Mouse (Mus musculus) midbrain, embryonic 16.5 days (tissue): ENCODE measurements at regions not wholly inside any gene's neighbourhood (a gene's known extent, or its start where the extent isn't known, plus 50 kb on each side); places are given as distances from the start of the nearest gene placed in this dataset.

ENCODE experiments used
- ATAC-seq: fragments of 200-750 bp; cut with Nextera tagmentation; 2 replicates; pipeline ENCODE4 v1.8.0; 2017; ENCODE audit warnings: moderate TSS enrichment
- H3K27ac ChIP-seq: fragments of 300-500 bp; sonication (generic); 2 replicates; pipeline ENCODE4 v1.5.1; 2014; ENCODE audit warnings: mild to moderate bottlenecking, low read length, mixed read lengths
- H3K27me3 ChIP-seq: fragments of 300-500 bp; sonication (generic); 2 replicates; pipeline ENCODE4 v1.6.1; 2014; ENCODE audit warnings: low read depth, low read length, mixed read lengths; ENCODE audit not compliant: control insufficient read depth, insufficient read depth
- H3K36me3 ChIP-seq: fragments of 300-500 bp; sonication (generic); 2 replicates; pipeline ENCODE4 v1.6.1; 2014; ENCODE audit warnings: mild to moderate bottlenecking, low read length, moderate library complexity, mixed read lengths; ENCODE audit not compliant: control insufficient read depth, insufficient read depth
- H3K4me1 ChIP-seq: fragments of 300-500 bp; sonication (generic); 2 replicates; pipeline ENCODE4 v1.6.1; 2014; ENCODE audit warnings: mild to moderate bottlenecking, low read length, mixed read lengths; ENCODE audit not compliant: control insufficient read depth, insufficient read depth
- H3K4me2 ChIP-seq: fragments of 300-500 bp; sonication (generic); 2 replicates; pipeline ENCODE4 v1.6.1; 2014; ENCODE audit warnings: mild to moderate bottlenecking, low read length, mixed read lengths
- H3K4me3 ChIP-seq: fragments of 300-500 bp; sonication (generic); 2 replicates; pipeline ENCODE4 v1.5.1; 2014; ENCODE audit warnings: low read depth, mild to moderate bottlenecking, low read length, moderate library complexity, mixed read lengths
- H3K9ac ChIP-seq: fragments of 300-500 bp; sonication (generic); 2 replicates; pipeline ENCODE4 v1.6.1; 2014; ENCODE audit warnings: low read depth, low read length, mixed read lengths
- H3K9me3 ChIP-seq: fragments of 300-500 bp; sonication (generic); replicated peaks from 2 replicates; pipeline ENCODE4 v1.6.1; 2014; ENCODE audit warnings: mild to moderate bottlenecking, low read length, mixed read lengths; ENCODE audit not compliant: control insufficient read depth, poor library complexity, severe bottlenecking
- WGBS: fragments of 180-500 bp; shearing (Covaris S2); extraction: QIAGEN DNeasy Blood & Tissue Kit; methylation state at CpG from one replicate; pipeline ENCODE4 v1.1.7; 2014; 5-methylcytosine and 5-hydroxymethylcytosine counted together

DNA sequence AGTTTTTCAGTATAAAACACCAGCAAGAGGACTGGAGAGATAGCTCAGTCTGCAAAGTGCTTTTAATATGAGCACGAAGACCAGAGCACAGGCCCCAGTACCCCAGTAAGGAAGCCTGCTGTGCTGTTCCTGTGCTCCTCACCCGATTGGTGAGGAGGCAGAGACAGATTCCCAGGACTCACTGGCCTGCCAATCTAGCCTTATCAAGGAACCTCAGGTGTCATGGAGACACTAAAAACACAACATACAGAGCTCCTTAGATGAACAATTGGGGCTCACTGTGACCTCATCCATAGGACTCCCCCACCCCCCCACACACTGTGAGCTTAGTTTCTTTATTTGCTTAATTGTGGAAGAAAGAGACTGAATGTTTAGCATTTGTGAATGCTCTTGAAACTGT is 355.4 kb upstream of the Marcks start:
- no peak for ATAC-seq
- no peaks in the 10 kb centered on the region for H3K36me3 ChIP-seq
- no peaks in the 10 kb centered on the region for H3K4me1 ChIP-seq
- no peak overlapping the region for H3K4me3 ChIP-seq
- 59% methylated on average over 2 of the region's 2 CpGs for WGBS
- H3K4me2 ChIP-seq, result no peak overlapping the region
- no peak overlapping the region for H3K9ac ChIP-seq
- no peaks in the 10 kb centered on the region for H3K27me3 ChIP-seq
- no peak overlapping the region for H3K27ac ChIP-seq
- H3K9me3 ChIP-seq, result no peaks in the 10 kb centered on the region

DNA sequence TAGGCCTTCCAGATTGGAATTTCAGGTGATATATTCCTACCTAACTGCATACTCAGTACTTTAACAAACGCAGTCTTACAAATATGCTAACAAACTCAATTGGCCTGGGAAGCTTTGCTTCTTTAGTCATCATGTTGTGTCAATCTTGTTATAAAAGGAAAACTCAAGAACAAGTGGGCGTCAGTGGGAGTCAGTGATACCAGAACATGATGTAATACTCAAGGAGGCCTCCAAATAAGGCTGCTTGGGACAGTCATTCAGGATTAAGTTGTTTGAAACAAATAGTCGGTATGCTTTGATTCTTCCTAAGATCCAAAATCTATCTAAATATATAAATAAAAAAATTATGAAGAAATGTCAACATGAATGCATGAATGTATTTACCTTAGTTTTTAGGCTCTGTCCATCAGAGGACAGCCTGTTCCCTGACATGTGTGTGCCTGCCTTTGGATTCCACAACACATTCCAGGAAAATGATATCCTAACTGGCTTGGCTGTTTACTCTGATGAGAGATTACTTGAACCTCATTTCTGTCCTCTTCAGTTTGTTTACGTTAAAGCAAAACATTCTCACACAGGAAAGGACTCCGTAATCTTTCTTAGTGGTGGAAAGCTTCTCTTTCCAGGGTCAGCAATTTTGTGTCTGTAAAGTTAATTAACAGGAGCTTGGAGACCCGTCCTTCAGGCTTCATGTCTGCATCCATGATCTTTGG is 345.7 kb upstream of the Marcks start:
- Histone ChIP-seq H3K4me2 (no peak overlapping the region), H3K27me3 (no peaks in the 10 kb centered on the region), H3K4me3 (no peak overlapping the region), H3K9me3 (no peaks in the 10 kb centered on the region), H3K36me3 (no peaks in the 10 kb centered on the region), H3K9ac (no peak overlapping the region), H3K27ac (no peak overlapping the region), H3K4me1 (no peaks in the 10 kb centered on the region)
- 85% methylated on average over 6 of the region's 6 CpGs for WGBS
- no peak for ATAC-seq

DNA sequence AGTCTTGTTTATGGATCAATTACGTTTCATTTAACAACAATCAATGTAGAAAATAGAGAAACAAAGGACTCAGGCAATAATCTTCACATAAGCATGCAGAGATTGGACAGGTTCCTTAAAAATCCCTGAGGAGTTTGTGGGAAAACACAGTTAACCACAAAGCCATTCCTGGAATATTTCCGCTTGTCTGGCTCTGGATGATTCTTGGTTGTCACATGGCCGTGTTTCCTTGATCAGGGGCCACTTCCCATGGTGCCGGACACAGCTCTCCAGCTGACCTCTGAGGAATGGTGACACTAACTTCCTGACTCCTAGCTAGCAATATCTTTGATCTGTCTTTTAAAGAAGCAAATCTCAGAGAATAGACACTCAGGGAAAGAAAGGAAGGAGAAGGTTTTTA is 344.8 kb upstream of the Marcks start:
- Histone ChIP-seq H3K9me3 (no peaks in the 10 kb centered on the region), H3K36me3 (no peaks in the 10 kb centered on the region), H3K4me3 (no peak overlapping the region), H3K4me1 (no peaks in the 10 kb centered on the region), H3K4me2 (no peak overlapping the region), H3K27ac (no peak overlapping the region), H3K9ac (no peak overlapping the region), H3K27me3 (no peaks in the 10 kb centered on the region)
- ATAC-seq, result no peak
- WGBS, result 50% methylated on average over 4 of the region's 4 CpGs

DNA sequence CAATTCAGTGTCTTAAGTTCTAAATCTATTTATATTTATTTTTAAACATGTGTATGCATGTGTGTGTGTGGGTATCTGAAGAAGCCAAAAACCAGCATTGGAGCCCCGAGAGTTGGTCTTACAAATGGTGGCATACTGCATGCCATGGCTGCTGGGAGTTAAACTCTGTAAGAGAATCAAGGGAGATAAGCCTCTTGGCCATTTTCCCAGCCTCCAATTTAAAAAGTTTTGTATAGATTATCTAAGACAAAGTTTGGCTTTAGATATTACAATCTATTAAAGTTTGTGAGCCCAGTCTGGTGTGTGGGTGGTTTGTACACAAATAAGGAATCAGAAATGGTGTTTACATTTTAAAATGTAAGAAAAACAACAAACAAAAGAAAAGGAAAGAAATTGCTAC is 343.2 kb upstream of the Marcks start:
- Histone ChIP-seq H3K9me3 (no peaks in the 10 kb centered on the region), H3K4me2 (no peak overlapping the region), H3K27me3 (no peaks in the 10 kb centered on the region), H3K9ac (no peak overlapping the region), H3K36me3 (no peaks in the 10 kb centered on the region), H3K4me1 (no peaks in the 10 kb centered on the region), H3K4me3 (no peak overlapping the region), H3K27ac (no peak overlapping the region)
- ATAC-seq, result no peak
- 87% methylated on average over 1 of the region's 1 CpGs for WGBS

DNA sequence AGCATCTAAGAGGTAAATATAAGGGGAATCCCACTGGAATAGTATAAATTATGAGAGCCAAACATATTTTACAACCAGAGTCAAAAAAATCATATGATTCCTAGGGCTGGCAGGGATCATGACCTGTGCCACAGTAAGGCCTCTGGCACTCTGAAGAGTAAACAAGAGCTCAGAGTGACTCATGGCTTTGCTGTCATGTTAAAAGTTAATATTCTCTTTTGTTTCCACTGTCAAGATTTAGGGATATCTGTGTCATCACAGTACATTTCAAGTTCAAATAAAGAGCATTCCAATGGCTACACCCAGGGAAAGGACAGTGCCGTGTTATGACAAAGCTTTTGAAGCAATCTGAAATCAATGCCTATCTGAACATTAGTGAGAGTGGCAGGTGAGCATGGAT is 341.6 kb upstream of the Marcks start:
- no peak overlapping the region for H3K4me2 ChIP-seq
- no peaks in the 10 kb centered on the region for H3K27me3 ChIP-seq
- H3K9ac ChIP-seq, result no peak overlapping the region
- no peak overlapping the region for H3K4me3 ChIP-seq
- 89% methylated on average over 1 of the region's 1 CpGs for WGBS
- H3K9me3 ChIP-seq, result no peaks in the 10 kb centered on the region
- ATAC-seq, result no peak
- no peak overlapping the region for H3K27ac ChIP-seq
- H3K4me1 ChIP-seq, result no peaks in the 10 kb centered on the region
- no peaks in the 10 kb centered on the region for H3K36me3 ChIP-seq

DNA sequence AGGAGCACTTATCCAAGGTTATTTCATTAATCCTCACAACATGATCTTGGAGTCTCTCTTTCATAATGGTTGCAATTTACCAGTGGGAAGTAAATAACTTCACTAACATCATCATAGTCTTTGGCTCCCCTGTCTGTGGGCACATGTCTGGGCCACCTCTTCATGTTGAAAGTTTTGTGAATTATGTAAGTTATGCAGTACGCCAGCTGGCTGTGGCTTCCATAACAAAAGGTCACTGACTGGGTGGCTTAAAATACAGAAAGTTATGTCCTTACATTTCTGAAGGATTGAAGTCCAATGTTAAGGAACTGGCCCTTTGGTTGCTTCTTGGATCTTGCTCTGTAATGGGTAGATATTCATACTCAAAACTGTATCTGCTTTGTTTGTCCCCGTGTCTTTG is 339.4 kb upstream of the Marcks start:
- 94% methylated on average over 2 of the region's 2 CpGs for WGBS
- H3K4me2 ChIP-seq, result no peak overlapping the region
- no peak overlapping the region for H3K27ac ChIP-seq
- H3K9ac ChIP-seq, result no peak overlapping the region
- H3K9me3 ChIP-seq, result no peaks in the 10 kb centered on the region
- no peak overlapping the region for H3K4me3 ChIP-seq
- no peak for ATAC-seq
- H3K27me3 ChIP-seq, result no peaks in the 10 kb centered on the region
- H3K36me3 ChIP-seq, result no peaks in the 10 kb centered on the region
- no peaks in the 10 kb centered on the region for H3K4me1 ChIP-seq

DNA sequence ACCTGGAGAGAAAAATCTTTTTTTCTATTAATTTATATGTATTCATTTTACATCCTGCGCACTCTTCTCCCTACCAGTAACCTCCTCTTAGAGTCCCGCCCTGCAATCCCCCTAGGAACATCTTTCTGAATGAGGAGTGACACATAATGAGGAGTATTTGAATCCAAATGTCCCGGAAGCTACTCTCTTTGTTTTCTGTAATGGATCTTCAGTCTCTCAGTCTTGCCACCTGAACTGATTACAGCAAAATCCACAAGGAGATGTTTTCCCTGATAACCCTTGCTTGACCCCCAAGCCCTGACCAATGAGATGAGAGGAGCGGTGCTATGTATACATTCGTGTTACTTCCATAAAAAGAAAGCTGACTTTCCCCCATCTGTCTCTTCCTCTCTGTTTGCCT is 334.4 kb upstream of the Marcks start:
- H3K9me3 ChIP-seq, result no peaks in the 10 kb centered on the region
- H3K4me3 ChIP-seq, result no peak overlapping the region
- no peak overlapping the region for H3K9ac ChIP-seq
- no peak overlapping the region for H3K4me2 ChIP-seq
- no peaks in the 10 kb centered on the region for H3K4me1 ChIP-seq
- H3K27me3 ChIP-seq, result no peaks in the 10 kb centered on the region
- WGBS, result 90% methylated on average over 5 of the region's 5 CpGs
- H3K27ac ChIP-seq, result no peak overlapping the region
- no peak for ATAC-seq
- H3K36me3 ChIP-seq, result no peaks in the 10 kb centered on the region

DNA sequence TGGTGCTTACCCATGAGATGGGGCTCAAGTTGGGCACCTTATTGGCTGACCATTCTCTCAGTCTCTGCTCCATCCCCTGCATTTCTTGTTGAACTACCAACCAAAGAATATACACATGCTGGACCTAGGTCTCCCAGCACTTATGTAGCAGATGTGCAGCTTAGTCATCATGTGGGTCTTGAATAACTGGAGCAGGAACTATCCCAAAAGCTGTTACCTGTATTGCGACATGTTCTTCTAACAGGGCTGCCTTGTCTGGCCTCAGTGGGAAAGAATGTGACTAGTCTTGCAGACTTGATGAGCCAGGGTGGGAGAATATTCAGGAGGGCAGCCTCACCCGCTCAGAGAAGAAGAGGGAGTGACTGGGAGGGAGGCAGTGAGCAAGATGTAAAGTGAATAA is 318.7 kb upstream of the Marcks start:
- H3K36me3 ChIP-seq, result no peaks in the 10 kb centered on the region
- H3K4me1 ChIP-seq, result no peaks in the 10 kb centered on the region
- no peaks in the 10 kb centered on the region for H3K27me3 ChIP-seq
- WGBS, result 81% methylated on average over 2 of the region's 2 CpGs
- no peak overlapping the region for H3K4me2 ChIP-seq
- H3K9ac ChIP-seq, result no peak overlapping the region
- H3K9me3 ChIP-seq, result no peaks in the 10 kb centered on the region
- no peak for ATAC-seq
- no peak overlapping the region for H3K27ac ChIP-seq
- H3K4me3 ChIP-seq, result no peak overlapping the region

DNA sequence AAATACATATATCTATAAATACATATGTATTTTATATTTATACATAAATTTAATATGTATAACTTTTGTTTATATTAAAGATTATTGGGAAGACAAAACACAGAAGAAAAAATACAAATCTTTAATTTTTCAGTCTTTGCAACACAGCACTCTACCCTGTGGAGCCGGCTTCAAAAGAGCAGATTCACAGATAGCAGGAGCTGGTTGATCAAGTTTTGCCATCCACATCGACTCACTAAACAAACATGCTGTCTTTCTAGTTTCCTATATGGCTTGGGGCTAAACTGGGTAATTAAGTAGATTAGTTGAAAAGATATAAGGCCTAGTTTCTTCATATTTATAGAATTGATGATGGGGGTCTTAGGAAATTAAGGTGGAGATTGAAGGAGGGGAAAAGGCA is 311.2 kb upstream of the Marcks start:
- WGBS, result 92% methylated on average over 2 of the region's 2 CpGs
- Histone ChIP-seq H3K27ac (no peak overlapping the region), H3K27me3 (no peaks in the 10 kb centered on the region), H3K9ac (no peak overlapping the region), H3K36me3 (no peaks in the 10 kb centered on the region), H3K4me1 (no peaks in the 10 kb centered on the region), H3K9me3 (no peaks in the 10 kb centered on the region), H3K4me3 (no peak overlapping the region), H3K4me2 (no peak overlapping the region)
- no peak for ATAC-seq
